Mouse (Mus musculus) testis, adult 2 months (tissue): ENCODE data around the gene Gm21830. TPM values are rescaled to one million over a fixed set of nuclear protein-coding genes. Genes with fewer than 3 reads are reported as not detected.
"Not testable (repeated sequence)": the region's sequence is repeated elsewhere in the genome, so short reads cannot be mapped to it uniquely, and the experiment has no call there.

Source experiments
- H3K27ac ChIP-seq: fragments of 200-500 bp; 2 replicates; pipeline ENCODE4 v1.5.1; 2012; ENCODE audit warnings: low read depth, low read length; ENCODE audit not compliant: control insufficient read depth, insufficient read depth
- H3K27me3 ChIP-seq: fragments of 200-500 bp; 2 replicates; pipeline ENCODE4 v1.6.1; 2012; ENCODE audit warnings: mild to moderate bottlenecking, low read length, moderate library complexity; ENCODE audit not compliant: control insufficient read depth, insufficient read depth
- H3K36me3 ChIP-seq: fragments of 200-500 bp; 2 replicates; pipeline ENCODE4 v1.6.1; 2012; ENCODE audit warnings: mild to moderate bottlenecking, low read length; ENCODE audit not compliant: control insufficient read depth, insufficient read depth
- H3K4me1 ChIP-seq: fragments of 200-500 bp; 2 replicates; pipeline ENCODE4 v1.6.1; 2012; ENCODE audit warnings: low read length; ENCODE audit not compliant: control insufficient read depth, insufficient read depth
- H3K4me3 ChIP-seq: fragments of 200-500 bp; 2 replicates; pipeline ENCODE4 v1.5.1; 2012; ENCODE audit warnings: low read depth, mild to moderate bottlenecking, low read length, moderate library complexity, mixed read lengths; ENCODE audit not compliant: control insufficient read depth
- CTCF ChIP-seq: fragments of 200-500 bp; IDR thresholded peaks from 2 replicates; pipeline ENCODE4 v1.5.1; 2012; ENCODE audit warnings: low read depth, mild to moderate bottlenecking, inconsistent platforms, low read length, moderate library complexity; ENCODE audit not compliant: control insufficient read depth, insufficient read depth, insufficient replicate concordance
- POLR2A ChIP-seq: fragments of 200-500 bp; IDR thresholded peaks from 2 replicates; pipeline ENCODE4 v1.6.1; 2012; ENCODE audit warnings: low read depth, mild to moderate bottlenecking, inconsistent platforms, low read length, moderate library complexity; ENCODE audit not compliant: control insufficient read depth
- polyA plus RNA-seq: library from polyadenylated mRNA; depleted of rRNA; stranded (reverse); fragments of >200 nt; gene quantifications from 2 replicates; pipeline ENCODE4 v1.2.3, GENCODE M21; 2012; rRNA removed

The Gm21830 gene
- not detected in 2 replicates for polyA plus RNA-seq

DNA sequence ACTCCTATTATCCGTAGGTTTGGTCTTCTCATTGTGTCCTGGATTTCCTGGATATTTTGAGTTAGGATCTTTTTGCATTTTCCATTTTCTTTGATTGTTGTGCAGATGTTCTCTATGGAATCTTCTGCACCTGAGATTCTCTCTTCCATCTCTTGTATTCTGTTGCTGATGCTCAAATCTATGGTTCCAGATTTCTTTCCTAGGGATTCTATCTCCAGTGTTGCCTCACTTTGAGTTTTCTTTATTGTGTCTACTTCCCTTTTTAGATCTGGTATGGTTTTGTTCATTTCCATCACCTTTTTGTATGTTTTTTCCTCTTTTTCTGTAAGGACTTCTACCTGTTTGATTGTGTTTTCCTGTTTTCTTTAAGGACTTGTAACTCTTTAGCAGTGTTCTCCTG is at the start of gene Gm21830:
Gene Gm21830 (plus strand): TSS at position 301 of the 400 bp plus-strand sequence.
- H3K4me3 ChIP-seq, H3K27ac ChIP-seq, H3K4me1 ChIP-seq, H3K36me3 ChIP-seq, H3K27me3 ChIP-seq: not testable (repeated sequence)

DNA sequence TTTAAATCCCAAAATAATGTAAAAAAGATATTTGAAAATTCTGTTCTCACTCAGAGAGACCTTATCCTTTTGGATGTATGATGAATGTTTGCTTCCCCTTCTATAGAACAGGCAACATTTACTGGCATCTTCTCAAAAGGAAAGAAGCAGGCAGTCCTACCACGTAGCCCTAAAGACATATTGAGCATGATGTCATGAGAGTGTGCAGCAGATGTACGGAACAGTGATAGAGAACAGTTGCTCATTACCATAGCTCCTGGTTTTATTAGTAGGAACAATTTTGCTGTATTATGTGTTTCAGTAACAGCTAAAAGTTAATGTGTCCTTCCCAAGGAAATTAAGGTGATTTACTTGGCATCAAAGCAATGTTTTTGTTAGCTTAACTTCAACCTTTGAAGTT is 49.0 kb upstream of the Gm21830 start:
- Histone ChIP-seq H3K36me3 (no peaks in the 10 kb centered on the region), H3K4me1 (no peaks in the 10 kb centered on the region), H3K4me3 (no peak overlapping the region), H3K27ac (no peak overlapping the region), H3K27me3 (no peaks in the 10 kb centered on the region)
- TF ChIP-seq CTCF (no peak), POLR2A (no peak)

DNA sequence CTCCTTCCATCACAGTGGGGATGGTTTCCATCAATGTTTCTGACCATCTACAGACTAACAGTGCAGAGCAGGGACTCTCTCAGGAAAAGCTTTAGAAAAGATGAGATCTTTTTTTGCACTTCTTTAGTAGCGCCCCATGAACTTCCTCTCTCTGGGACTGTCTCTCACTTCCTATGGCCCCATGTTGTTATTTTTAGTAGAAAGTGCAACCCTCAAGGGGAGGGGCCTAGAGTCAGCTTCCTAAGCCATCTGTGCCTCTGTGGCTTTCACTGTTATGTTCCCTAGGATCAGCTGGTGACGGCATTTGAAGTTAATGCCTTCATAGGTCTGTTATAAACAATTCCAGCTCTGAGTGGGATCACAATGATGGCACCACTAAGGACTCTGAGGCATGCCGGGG is 35.0 kb upstream of the Gm21830 start:
- Histone ChIP-seq H3K27ac (no peak overlapping the region), H3K4me1 (no peaks in the 10 kb centered on the region), H3K4me3 (no peak overlapping the region), H3K36me3 (no peaks in the 10 kb centered on the region), H3K27me3 (no peaks in the 10 kb centered on the region)
- TF ChIP-seq CTCF = no peak

DNA sequence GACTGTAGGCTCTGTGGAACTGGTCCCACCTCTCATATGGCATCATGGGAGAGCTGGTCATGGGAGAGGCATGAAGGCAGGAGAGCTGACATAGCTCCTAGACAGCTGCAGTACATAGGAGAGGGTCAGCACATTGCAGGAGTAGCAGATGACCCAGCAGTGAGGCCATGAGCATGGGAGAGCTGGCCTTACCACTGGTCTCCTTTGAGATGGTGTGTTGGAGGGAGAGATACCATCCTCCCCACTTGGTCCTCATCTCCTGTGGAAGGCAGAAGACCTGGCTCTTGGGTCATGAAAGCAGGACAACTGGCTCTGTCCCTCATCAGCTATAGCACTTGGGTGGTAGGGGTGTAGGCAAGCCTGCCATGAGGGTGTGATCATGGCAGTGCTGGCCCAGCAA is 7.3 kb downstream of the Gm21830 start:
- Histone ChIP-seq H3K36me3 (no peaks in the 10 kb centered on the region), H3K4me3 (no peak overlapping the region), H3K27me3 (no peaks in the 10 kb centered on the region), H3K4me1 (no peaks in the 10 kb centered on the region), H3K27ac (no peak overlapping the region)
- no peak for TF ChIP-seq POLR2A
- no peak for TF ChIP-seq CTCF

DNA sequence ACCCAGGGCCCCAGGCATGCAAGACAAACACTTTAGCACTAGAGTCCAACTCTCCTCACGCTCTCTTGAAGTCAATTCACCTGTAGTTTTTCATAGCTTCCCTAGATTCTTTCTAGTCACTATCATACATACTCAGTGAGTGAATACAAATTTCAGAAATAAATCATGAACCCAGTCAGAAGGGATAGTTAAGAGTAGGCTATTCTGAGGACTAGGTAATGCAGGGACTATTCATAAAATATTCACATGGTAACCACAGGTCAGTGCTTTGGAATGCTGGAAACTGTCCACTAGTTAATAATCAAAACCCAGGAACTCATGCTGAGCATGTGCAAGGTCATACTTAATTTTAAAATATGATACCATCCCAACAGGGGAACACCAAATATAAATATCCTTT is 9.3 kb downstream of the Gm21830 start:
- H3K36me3 ChIP-seq = no peaks in the 10 kb centered on the region
- TF ChIP-seq POLR2A (no peak), CTCF (no peak)
- no peak overlapping the region for H3K27ac ChIP-seq
- no peaks in the 10 kb centered on the region for H3K27me3 ChIP-seq
- no peaks in the 10 kb centered on the region for H3K4me1 ChIP-seq
- H3K4me3 ChIP-seq = no peak overlapping the region

DNA sequence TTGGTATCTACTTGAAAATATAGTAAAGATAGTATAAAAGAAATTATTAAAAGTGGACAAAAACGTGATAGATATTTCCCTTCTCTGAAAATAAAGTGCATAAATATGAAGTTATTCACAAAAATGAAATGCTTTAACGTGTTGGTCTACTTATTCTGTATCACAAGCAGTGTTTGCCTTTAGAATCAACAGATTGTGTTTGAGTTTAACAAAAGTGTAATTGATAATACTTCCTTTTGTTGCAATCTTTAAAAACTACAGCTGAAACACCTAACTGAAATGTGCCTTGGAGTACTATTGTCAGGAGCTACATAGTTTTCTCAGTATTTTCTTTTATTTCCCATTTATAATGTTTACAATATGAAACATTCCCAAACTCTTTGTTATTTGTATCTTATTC is 19.6 kb downstream of the Gm21830 start, which contains the start of gene Gm26727:
Gene Gm26727 (minus strand): TSS at position 101 of the 400 bp plus-strand sequence.
- TF ChIP-seq CTCF (no peak), POLR2A (no peak)
- no peak within 1 kb of the TSS for H3K4me3 ChIP-seq
- H3K36me3 ChIP-seq = no peaks in the 10 kb centered on the region
- H3K27me3 ChIP-seq = no peaks in the 10 kb centered on the region
- H3K4me1 ChIP-seq = no peaks in the 10 kb centered on the region
- no peak within 1 kb of the TSS for H3K27ac ChIP-seq

DNA sequence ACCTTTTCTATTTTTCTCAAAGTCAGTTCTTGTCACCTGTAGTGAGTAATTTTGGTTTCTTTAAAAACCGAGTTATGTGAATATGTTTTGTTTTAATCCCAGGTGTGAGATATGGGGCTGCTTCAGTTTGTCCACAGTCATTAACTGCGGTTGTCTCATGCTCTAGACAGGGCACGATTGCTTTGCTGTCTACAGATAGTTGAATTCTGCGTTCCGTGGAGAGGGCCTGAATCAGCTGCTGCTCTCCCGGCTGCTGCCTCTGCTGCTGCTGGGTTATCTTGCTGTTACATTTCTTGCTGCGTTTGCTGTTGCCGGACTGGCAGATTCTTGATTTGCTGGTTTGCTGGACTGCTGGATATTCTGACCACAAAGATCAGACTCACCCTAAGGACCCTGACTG is 24.8 kb downstream of the Gm21830 start:
- H3K27ac ChIP-seq = no peak overlapping the region
- H3K27me3 ChIP-seq = no peaks in the 10 kb centered on the region
- no peak for TF ChIP-seq POLR2A
- no peak for TF ChIP-seq CTCF
- H3K4me1 ChIP-seq = no peaks in the 10 kb centered on the region
- H3K36me3 ChIP-seq = no peaks in the 10 kb centered on the region
- no peak overlapping the region for H3K4me3 ChIP-seq

DNA sequence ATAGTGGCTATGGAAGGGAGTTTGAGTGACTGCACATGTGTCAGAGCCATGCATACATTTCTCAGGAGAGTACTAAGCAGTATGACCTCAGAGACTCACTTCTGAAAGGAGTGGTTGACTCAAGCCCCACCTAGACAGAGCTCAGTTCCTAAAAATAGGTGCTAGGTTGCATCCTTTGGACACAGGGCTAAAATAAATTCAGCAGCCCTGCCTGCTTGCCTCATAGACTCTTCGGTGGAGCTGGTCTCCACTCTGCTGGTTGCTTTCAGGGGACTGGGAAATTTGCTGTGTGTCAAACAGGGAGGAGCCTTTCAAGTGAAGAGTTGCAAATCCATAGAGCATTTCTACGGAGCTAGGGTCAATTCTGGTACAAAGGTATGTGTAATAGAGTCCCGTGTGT is 32.3 kb downstream of the Gm21830 start, which contains the start of gene Xirp2:
Gene Xirp2 (plus strand): TSS at position 223 of the 400 bp plus-strand sequence.
- H3K27me3 ChIP-seq = no peaks in the 10 kb centered on the region
- H3K36me3 ChIP-seq = no peaks in the 10 kb centered on the region
- no peak for TF ChIP-seq CTCF
- TF ChIP-seq POLR2A = no peak
- no peaks in the 10 kb centered on the region for H3K4me1 ChIP-seq
- H3K4me3 ChIP-seq = no peak within 1 kb of the TSS
- no peak within 1 kb of the TSS for H3K27ac ChIP-seq
